Mouse (Mus musculus) ovary, adult 18-20 months (tissue): ENCODE data around the gene Hist3h2ba.

Experiments
- DNase-seq: peaks from one replicate; pipeline ENCODE4 v3.0.0; 2022; ENCODE audit warnings: low spot score, mixed read lengths

The Hist3h2ba gene

GRCm38 (mm10) chr11:58948542-58949479 lies at the start of gene Hist3h2ba:
Gene Hist3h2ba, plus strand, starts transcription at chr11:58948920.
- no peak for DNase-seq

- DNase-seq: no peak
Observed at GRCm38 (mm10) chr11:58901080-58901479, 47.6 kb upstream of the Hist3h2ba start.

DNA sequence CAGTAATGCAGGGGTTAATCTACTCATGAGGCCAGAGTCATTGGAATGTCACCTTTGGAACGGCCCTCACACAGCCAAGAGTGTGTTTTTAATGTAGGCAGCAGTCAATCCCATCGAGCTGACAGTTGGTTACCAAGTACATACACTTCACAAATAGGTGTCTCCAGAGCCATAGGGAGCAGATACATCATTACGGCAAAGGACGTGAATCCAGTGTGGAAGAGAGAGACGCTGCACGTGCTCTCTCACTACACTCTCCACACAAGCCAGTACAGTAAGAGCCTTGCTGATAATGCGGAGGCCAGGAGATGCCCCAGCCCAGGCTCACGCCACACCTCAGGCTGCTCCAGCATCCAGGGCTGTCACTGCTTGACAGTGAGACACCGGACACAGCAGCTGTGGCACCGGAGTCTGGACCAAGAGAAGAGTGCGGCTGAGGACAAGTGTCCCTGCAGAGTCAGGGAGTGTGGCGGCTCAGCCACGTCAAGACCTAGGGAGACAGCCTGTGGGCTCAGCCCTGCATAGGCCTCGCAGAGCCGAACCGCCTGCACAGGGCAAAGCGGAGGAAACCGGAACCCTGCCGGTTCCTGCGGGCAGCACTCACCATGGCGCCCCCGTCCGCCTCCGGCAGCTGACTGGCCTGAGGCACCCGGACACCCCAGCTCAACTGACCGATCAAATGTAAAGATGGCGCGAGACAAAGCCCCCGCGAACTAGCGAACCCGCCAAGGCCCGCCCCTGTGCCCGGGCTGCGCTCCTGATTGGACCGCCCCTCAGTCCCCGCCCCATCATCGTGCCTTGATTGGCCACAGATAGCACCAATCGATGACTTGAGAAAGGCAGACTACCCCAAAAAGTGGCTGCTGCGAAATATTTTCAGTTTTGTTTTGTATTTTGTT lies 45.0 kb upstream of the Hist3h2ba start, which contains the start of gene Zfp39:
Gene Zfp39, minus strand, starts transcription at position 715 of the 899 bp plus-strand sequence.
- peak; percentile 89 for DNase-seq

DNA sequence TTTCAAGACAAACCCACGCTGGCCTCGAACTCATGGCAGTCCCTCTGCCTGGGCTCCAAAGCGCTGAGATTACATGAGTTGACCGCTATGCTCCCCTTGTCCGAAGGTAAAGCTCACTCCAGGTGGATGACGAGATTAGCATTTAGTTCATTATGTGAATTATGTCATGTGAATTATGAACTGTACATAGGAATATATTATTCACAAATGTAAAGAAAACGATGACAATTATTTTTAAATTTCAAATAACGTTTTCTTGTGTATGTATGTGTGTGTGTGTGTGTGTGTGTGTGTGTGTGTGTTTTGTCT lies 44.4 kb upstream of the Hist3h2ba start:
- no peak for DNase-seq

DNA sequence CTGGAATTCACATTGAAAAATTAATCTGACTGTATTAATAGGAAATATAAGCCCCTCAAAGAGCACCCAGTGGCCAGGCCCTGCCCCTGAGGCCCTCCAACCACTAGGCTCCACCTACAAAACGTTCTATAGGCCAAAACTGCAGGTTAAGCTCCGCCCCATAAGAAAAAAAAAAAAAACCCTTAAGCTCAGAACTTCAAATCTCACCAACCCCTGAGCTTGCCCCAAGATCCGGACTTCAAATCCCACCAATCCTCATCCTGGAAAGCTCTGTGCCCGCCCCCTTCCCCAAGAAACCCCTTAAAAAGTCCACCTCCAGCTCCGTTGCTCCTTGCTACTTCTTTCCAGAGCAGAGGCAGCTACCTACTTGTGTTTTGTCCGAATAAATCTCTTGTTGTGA lies 43.9 kb upstream of the Hist3h2ba start:
- no peak for DNase-seq

- DNase-seq: no peak
Observed at GRCm38 (mm10) chr11:58913776-58914175, 34.9 kb upstream of the Hist3h2ba start.

DNA sequence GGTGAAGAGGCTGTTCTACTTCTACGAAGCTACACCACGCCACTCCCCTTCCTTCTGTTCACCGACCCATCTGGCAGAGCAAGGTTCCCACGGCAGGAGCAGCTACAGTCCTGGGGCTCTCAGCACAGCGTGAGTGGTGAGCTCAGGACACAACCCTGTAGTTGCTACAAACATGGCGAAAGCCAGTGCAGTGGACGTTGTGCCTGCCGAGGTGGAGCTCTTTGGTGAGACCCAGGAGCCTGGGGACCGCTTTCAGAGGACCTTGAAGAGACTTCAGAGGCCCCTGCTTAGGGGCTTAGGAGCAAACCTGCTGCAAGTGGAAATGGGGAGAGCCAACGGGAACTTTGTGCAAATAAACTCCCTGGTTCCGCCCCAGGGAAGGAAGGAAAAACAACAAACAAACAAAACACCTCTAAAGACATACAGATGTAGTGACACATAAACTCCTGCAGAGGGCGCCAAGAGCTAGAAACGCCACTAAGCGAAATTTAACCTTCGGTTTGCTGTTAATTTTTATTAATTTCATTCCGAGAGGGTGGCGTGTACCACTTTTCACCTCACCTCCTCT lies 34.2 kb upstream of the Hist3h2ba start:
- no peak for DNase-seq

DNA sequence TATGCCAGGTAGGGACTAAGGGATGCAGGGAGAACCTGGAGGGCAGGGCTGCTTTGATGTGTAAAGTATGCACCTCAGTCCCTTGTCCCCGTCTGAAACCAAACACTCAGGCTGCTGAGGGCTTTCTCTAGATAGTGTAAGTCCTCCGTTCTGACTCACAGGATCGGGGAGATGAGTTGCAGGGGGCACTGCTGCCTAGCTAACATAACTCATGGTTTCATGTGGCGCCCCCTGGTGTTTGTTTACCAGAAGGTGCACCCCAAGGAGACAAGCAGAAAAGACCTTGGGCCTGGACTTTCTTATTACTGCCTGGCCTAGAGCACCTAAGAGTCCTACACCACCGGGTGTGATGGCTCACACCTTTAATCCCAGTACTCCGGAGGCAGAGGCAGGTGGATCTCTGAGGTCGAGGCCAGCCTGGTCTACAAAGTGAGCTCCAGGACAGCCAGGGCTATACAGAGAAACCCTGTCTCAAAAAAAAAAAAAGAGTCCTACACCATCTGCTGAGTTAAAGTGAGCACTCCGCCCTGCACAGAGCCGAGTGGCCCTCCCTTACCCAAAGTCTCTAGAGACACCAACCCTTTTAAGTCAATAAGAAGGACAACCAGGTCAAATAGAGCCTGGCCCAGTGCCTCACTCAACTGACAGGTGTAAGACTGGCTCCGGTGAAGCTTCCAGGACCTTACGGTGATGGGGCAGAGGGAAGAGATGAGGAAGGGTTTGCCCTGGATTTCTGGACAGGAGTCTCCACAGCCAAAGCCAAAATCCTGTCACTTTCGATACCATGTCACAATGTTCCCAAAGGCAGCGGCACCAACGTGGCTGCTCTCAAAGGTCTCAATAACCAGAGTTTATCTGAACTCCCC lies 31.6 kb upstream of the Hist3h2ba start:
- no peak for DNase-seq

DNA sequence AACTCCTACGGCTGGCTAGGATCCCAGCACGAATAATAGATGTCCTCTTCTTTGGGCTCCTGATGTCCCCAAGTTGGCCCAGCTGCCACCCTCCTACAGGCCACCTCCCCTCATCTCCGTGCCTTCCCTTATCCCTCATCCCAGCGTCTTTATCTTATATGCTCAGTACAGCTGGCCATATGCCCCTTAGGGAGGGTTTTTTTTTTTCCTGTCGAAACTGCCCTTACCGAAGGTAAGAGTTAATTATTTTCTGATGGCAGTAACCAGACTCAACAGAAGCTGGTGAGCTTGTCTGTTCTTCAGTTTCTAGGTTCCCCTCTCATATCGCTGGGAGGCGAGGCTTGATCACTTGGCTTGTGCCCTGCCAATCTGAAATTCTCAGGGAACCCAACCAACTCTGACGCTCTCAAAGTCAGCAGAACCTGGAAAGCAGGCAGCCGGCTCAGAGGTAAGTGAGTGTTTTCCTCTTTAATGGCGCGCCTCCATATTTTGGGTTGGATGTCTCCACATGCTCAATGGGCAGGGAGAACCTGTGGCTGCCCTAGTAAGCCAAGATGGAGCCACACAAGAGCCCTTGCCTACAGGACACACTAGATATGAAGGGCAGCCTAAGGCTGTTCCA lies 30.9 kb upstream of the Hist3h2ba start, which contains the start of gene Btnl10:
Gene Btnl10, plus strand, starts transcription at position 164 of the 622 bp plus-strand sequence.
- DNase-seq: no peak

DNA sequence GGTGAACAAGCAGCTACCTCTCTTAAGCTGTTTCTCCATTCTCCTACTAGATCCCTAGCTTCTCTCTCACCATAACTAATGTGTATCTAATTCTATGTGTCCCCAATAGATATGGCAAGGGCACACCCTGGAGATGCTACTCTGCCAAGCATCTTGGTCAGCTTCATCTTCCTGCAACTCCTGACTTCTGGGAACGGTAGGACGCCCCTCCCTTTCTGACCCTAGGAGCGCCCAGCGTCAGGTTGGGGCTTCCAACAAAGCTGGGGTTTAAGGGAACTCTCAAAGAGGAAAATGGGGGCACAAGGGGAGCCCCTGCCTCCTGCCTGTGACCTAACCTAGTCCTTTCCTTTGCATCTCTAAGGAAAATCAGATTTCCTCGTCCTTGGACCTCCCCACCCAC lies 30.0 kb upstream of the Hist3h2ba start:
- no peak for DNase-seq

DNA sequence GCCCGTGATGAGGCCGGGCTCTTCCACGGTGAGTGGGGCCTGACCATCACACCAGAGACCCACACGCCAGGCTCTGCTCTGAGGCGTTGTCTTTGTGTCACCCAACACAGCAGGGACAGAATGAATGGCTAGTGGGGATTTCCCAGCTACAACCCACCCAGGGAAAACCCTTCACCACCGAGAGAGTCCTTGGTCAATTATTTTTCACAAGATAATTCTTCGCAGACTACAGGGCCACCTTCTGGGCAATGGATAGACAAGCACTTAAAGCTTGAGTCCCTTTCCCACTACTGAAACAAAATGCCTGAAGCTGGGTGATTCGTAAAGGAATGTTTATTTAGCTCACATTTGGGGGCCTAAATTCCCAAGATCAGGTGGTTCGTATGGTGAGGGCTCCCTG lies 26.3 kb upstream of the Hist3h2ba start:
- DNase-seq: no peak

DNA sequence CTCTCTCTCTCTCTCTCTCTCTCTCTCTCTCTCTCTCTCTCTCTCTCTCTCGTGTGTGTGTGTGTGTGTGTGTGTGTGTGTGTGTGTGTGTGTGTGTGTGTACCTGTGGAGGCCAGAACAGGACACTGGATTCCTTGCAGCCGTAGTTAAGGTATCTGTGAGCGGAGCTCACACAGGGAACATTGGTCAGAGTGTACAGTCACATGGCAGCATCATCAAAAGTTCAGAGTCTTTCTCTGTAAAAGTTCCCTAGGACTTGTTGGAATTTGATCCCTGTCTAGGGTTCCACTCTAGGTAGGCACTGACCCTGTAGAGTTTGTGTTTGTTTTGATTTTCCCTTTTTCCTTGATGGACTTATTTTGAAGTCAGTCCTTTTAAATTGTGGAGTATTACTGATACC lies 22.1 kb upstream of the Hist3h2ba start:
- no peak for DNase-seq

DNA sequence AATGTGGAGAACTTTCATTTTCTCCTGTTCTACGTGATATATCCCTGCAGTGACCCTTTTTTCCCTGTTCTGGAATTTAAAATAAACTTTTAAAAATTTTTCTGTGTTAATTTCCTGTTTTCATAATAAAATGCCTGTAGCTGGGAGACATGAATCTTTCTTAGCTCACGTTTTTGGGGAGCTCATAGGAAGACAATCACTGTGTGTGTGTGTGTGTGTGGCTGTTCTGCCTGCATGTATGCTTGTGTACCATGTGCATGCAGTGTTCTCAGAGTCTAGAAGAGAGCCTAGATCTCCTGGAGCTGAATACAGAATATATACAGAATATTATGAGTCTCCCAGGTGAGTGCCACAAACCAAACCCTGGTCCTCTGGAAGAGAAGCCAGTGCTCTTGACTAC lies 21.7 kb upstream of the Hist3h2ba start:
- no peak for DNase-seq

DNA sequence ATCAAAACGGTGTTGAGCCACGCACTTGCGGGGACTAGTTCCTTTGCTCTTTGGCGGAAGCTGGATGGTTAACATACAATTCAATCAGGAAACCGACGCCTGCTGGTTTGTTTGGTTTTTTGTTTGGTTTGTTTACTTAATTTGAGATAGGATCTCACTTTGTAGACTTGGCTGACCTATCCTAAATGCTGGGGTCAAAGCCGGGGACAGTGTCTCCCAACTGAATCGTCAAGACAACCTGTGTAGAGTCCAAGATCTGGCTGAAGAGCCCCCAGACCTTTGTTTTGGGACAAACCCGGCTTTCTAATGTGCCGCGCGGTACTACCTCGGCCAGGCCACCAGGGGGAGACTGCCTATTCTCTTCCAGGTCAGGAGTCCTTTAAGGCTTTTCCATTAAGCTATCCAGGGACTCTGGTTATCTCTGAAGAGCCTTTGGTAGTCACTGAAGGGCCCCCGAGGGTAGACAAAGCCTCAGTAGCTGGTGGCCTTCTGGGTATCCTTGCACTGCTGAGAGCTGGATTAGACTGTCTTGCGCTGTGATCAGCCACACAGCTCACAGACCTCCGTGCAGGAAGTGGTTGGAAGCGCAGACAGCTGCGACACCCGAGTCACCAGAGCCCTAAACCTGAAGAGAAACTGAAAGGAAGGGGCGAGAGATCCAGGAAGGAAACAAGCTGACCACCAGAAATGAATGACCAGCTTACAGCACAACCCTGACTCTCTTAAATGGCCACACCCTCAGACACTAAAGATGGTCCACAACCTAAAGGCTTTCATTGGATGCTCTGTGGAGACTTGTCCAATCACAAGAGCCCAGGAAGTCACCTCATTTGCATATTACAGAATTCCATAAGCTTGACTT lies 20.7 kb upstream of the Hist3h2ba start:
- DNase-seq: no peak

GRCm38 (mm10) chr11:58929055-58929454 lies 19.7 kb upstream of the Hist3h2ba start:
- no peak for DNase-seq

GRCm38 (mm10) chr11:58929641-58930040 lies 19.1 kb upstream of the Hist3h2ba start:
- no peak for DNase-seq

GRCm38 (mm10) chr11:58930254-58930653 lies 18.5 kb upstream of the Hist3h2ba start:
- DNase-seq: no peak

DNA sequence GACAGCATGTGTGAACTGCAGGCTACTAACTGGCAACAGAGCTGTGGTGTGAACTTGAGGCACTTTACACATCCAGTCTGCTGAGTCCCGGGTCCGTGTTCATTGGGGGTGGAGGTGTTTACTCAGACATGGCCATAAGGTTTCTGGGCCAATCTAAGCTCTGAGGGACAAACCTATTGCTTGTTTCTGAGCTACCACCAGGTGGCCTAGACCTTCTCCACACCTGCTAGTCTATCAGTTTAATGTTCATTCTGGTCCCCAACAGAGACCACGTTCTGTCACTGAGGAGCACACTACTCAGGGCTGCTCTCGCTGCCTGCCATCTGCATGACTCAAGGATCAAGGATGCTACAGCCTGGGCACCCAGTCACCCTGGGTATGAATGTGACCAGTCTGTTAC lies 17.1 kb upstream of the Hist3h2ba start:
- DNase-seq: no peak

DNA sequence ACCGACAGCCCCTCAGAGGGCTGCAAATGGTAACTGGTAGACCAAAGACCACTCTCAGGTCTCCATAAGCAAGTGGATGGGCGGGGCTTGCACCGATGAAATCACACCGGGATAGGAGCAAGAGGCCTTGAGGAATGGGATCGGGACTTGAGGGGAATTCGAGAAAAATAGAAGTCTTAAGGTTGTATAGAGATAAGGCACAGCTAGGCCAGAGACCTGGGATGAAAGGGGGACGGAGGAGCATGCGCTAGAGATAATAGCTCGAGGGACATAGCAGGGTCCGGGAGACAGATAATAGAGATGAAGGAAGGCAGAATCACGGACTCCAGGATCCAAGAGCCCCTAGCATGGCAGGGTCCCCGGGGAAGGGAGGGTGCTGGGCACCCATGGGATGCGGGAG lies 10.8 kb upstream of the Hist3h2ba start:
- DNase-seq: no peak
